Mouse (Mus musculus): ENCODE measurements at regions not wholly inside any gene's neighbourhood (a gene's known extent, or its start where the extent isn't known, plus 50 kb on each side); places are given as distances from the start of the nearest gene placed in this dataset.

DNA sequence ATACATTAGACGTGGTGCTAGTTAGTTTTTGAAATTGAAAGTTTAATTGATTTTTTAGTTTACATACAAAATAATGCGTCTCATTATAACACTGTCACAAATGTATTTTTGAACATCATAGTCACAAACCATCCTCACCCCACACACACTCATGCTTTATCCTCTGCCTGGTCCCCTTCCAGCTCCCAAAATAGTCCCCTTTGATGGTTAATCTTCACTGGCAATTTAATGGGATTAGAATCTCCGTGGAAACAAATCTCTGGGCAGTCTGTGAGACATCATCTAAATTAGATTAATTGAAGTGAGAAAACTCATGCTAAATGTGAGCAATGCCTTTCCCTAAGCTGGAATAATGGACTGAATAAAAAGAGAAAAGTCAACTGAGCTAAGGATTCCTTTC is 54.0 kb upstream of the Thrb start:
- TF ChIP-seq POLR2A (IDR thresholded peaks at IDR 0.05; ENCODE audit: low read depth, low read length) (no peak), CTCF (IDR thresholded peaks at IDR 0.05; ENCODE audit: extremely low read depth, insufficient read depth, insufficient read length, insufficient replicate concordance) (no peak)

Data from spleen, adult 2 months (tissue).